Mouse (Mus musculus): ENCODE measurements around the gene Dnm1.

The Dnm1 gene

GRCm38 (mm10) chr2:32275823-32276222, 77.3 kb downstream of the Dnm1 start:
- no peak for DNase-seq (ENCODE audit: low spot score)

- no peak for DNase-seq (ENCODE audit: low spot score)
Measured at GRCm38 (mm10) chr2:32260635-32261034, 92.5 kb downstream of the Dnm1 start.

- peak; percentile 66 for DNase-seq (ENCODE audit: low spot score)
Measured at GRCm38 (mm10) chr2:32259657-32260417, 93.3 kb downstream of the Dnm1 start, which contains the start of gene Uck1. Gene Uck1 (minus strand): TSS chr2:32260159.

- no peak for DNase-seq (ENCODE audit: low spot score)
Measured at GRCm38 (mm10) chr2:32258887-32259533, 94.1 kb downstream of the Dnm1 start.
